Mouse (Mus musculus): ENCODE data around the gene Chst1.

GRCm38 (mm10) chr2:92601246-92601645 is 1.7 kb downstream of the Chst1 start:
- TF ChIP-seq CTCF (IDR thresholded peaks at IDR 0.05; ENCODE audit: low read depth, low read length) (no peak), POLR2AphosphoS5 (IDR thresholded peaks at IDR 0.05; ENCODE audit: insufficient replicate concordance, low read depth, low read length) (no peak), TAL1 (conservative IDR thresholded peaks at IDR 0.05; ENCODE audit: low read depth, low read length) (no peak), GATA1 (IDR thresholded peaks at IDR 0.05; ENCODE audit: borderline replicate concordance, low read length) (no peak)

All from G1E (cell line).